Comparison of ENCODE assay signal across 9 mouse cellular contexts in genomic region chr13:40606405-40607271, GRCm38 (mm10).
DNase-seq lines count a peak whose midpoint lies in the region; ATAC-seq and TF ChIP-seq lines count a peak whose summit lies in the region.
"Had no signal": no experiment of that assay in that cellular context is flagged by ENCODE, and none has a peak within 500 bp of the region (broad histone marks: within the 10 kb centered on the region; RNA-seq: fewer than 3 reads in every experiment).

No protein-coding gene starts in this region.

- H3K4me2 ChIP-seq in lung, embryonic 16.5 days (ENCODE audit: low read depth, low read length): peak overlapping the region; percentile 49
- H3K4me2 ChIP-seq in forebrain, embryonic 15.5 days (replicated peaks): peak overlapping the region; percentile 68
- H3K4me2 ChIP-seq in kidney, embryonic 15.5 days: peak overlapping the region; percentile 61
- H3K4me2 ChIP-seq in limb, embryonic 11.5 days (ENCODE audit: low read depth, severe bottlenecking): peak overlapping the region; percentile 30; the same call in 1 of the 2 replicates

- WGBS in lung, embryonic 16.5 days: 27% methylated on average over 25 of the region's 25 CpGs
- 35% methylated on average over 25 of the region's 25 CpGs for WGBS in lung, adult 2 months
- WGBS in forebrain, embryonic 15.5 days: 11% methylated on average over 25 of the region's 25 CpGs
- 30% methylated on average over 25 of the region's 25 CpGs for WGBS in kidney, embryonic 15.5 days
- 31% methylated on average over 25 of the region's 25 CpGs for WGBS in limb, embryonic 11.5 days

- H3K4me1 ChIP-seq in lung, embryonic 16.5 days (replicated peaks; ENCODE audit: control insufficient read depth, insufficient read depth, low read length): no peaks in the 10 kb centered on the region
- no peaks in the 10 kb centered on the region for H3K4me1 ChIP-seq in lung, adult 2 months (ENCODE audit: control insufficient read depth, insufficient read depth, low read length)
- peaks cover 20% of the 10 kb centered on the region for H3K4me1 ChIP-seq in forebrain, embryonic 15.5 days
- peaks cover 12% of the 10 kb centered on the region for H3K4me1 ChIP-seq in kidney, embryonic 15.5 days
- no peaks in the 10 kb centered on the region for H3K4me1 ChIP-seq in limb, embryonic 11.5 days (ENCODE audit: control insufficient read depth, insufficient read depth, low read length)

- H3K9ac ChIP-seq in lung, embryonic 16.5 days (ENCODE audit: low read length): no peak overlapping the region
- H3K9ac ChIP-seq in forebrain, embryonic 15.5 days (replicated peaks): peak overlapping the region; percentile 47
- no peak overlapping the region; the same call in 1 of the 2 replicates for H3K9ac ChIP-seq in kidney, embryonic 15.5 days
- no peak overlapping the region for H3K9ac ChIP-seq in limb, embryonic 11.5 days (ENCODE audit: low read length)

- DNase-seq in lung, adult 2 months: no peak
- DNase-seq in limb, embryonic 11.5 days (ENCODE audit: low spot score): peak; percentile 53
- DNase-seq in right cerebral cortex, postnatal 10 days (ENCODE audit: low spot score in 2 of 2): peak; percentile 74 to 80
- DNase-seq in testis, postnatal 10 days (ENCODE audit: low spot score): no peak
- no peak for DNase-seq in testis, postnatal 14 days (ENCODE audit: low spot score)

- H3K36me3 ChIP-seq in lung, embryonic 16.5 days (ENCODE audit: control insufficient read depth, insufficient read depth, low read length): no peaks in the 10 kb centered on the region
- no peaks in the 10 kb centered on the region for H3K36me3 ChIP-seq in forebrain, embryonic 15.5 days
- no peaks in the 10 kb centered on the region for H3K36me3 ChIP-seq in kidney, embryonic 15.5 days
- H3K36me3 ChIP-seq in limb, embryonic 11.5 days (ENCODE audit: control insufficient read depth, insufficient read depth, low read length): no peaks in the 10 kb centered on the region

- no peak for ATAC-seq in lung, embryonic 16.5 days (ENCODE audit: low read depth)
- peak; percentile 93 for ATAC-seq in forebrain, embryonic 15.5 days (replicated peaks)
- peak; percentile 89 for ATAC-seq in kidney, embryonic 15.5 days (replicated peaks; ENCODE audit: low FRiP score)
- ATAC-seq in limb, embryonic 11.5 days (ENCODE audit: insufficient number of reproducible peaks, low FRiP score, low TSS enrichment, low read depth): 0 out of 2 replicates have a peak, but pooled peaks have one; percentile 21

- peak overlapping the region; percentile 33 for H3K4me3 ChIP-seq in lung, embryonic 16.5 days (ENCODE audit: low read length)
- no peak overlapping the region for H3K4me3 ChIP-seq in lung, adult 2 months (replicated peaks; ENCODE audit: extremely low read depth, low read depth, low read length)
- peak overlapping the region; percentile 40 for H3K4me3 ChIP-seq in forebrain, embryonic 15.5 days
- H3K4me3 ChIP-seq in kidney, embryonic 15.5 days (replicated peaks): peak overlapping the region; percentile 34
- H3K4me3 ChIP-seq in limb, embryonic 11.5 days (ENCODE audit: low read depth, low read length): peak overlapping the region; percentile 9; the same call in 1 of the 2 replicates

- no peak for TF ChIP-seq POLR2A in lung, adult 2 months (IDR thresholded peaks at IDR 0.05; ENCODE audit: borderline replicate concordance, extremely low read depth, low read depth, low read length)

- H3K27ac ChIP-seq in lung, embryonic 16.5 days (ENCODE audit: low read length): no peak overlapping the region
- peak overlapping the region; percentile 80 for H3K27ac ChIP-seq in forebrain, embryonic 15.5 days (replicated peaks)
- no peak overlapping the region for H3K27ac ChIP-seq in kidney, embryonic 15.5 days
- no peak overlapping the region for H3K27ac ChIP-seq in limb, embryonic 11.5 days (replicated peaks; ENCODE audit: low read depth, low read length)
- H3K27ac ChIP-seq: macrophage had no signal

- no peak for TF ChIP-seq CTCF in lung, adult 2 months (IDR thresholded peaks at IDR 0.05; ENCODE audit: insufficient read depth, low read length)

- no peaks in the 10 kb centered on the region for H3K27me3 ChIP-seq in lung, embryonic 16.5 days (ENCODE audit: control insufficient read depth, insufficient read depth, low read depth, low read length)
- no peaks in the 10 kb centered on the region for H3K27me3 ChIP-seq in forebrain, embryonic 15.5 days
- H3K27me3 ChIP-seq in kidney, embryonic 15.5 days: no peaks in the 10 kb centered on the region
- peaks cover 17% of the 10 kb centered on the region; the same call in 1 of the 2 replicates for H3K27me3 ChIP-seq in limb, embryonic 11.5 days (ENCODE audit: control insufficient read depth, insufficient read depth, low read length)

- no peaks in the 10 kb centered on the region for H3K9me3 ChIP-seq in lung, embryonic 16.5 days (ENCODE audit: control insufficient read depth, low read length)
- H3K9me3 ChIP-seq in forebrain, embryonic 15.5 days: no peaks in the 10 kb centered on the region
- no peaks in the 10 kb centered on the region for H3K9me3 ChIP-seq in kidney, embryonic 15.5 days (replicated peaks)
- no peaks in the 10 kb centered on the region for H3K9me3 ChIP-seq in limb, embryonic 11.5 days (ENCODE audit: control insufficient read depth, low read length)

Comparison
In these comparisons a context has a peak if more than half of its experiments do, and no peak if none do; other contexts are left out.
1. DNase-seq: peak in limb, embryonic 11.5 days (single experiment) and right cerebral cortex, postnatal 10 days (2 of 2); none in lung, adult 2 months (single experiment), testis, postnatal 10 days (single experiment) and testis, postnatal 14 days (single experiment).
2. Peak in every context shown above with its lines, with median percentiles within 50 percentile points of each other: H3K4me2 ChIP-seq.